Mouse (Mus musculus) heart, postnatal 0 days (tissue): Measurements from ENCODE around the gene Slc25a19. TPM values are rescaled to one million over a fixed set of nuclear protein-coding genes. Genes with fewer than 3 reads are reported as not detected.

Experiments
- ATAC-seq: fragments of 200-750 bp; cut with Nextera tagmentation; 2 replicates; pipeline ENCODE4 v1.8.0; 2017; ENCODE audit warnings: low read depth, moderate number of reproducible peaks, moderate library complexity; ENCODE audit not compliant: insufficient read depth
- DNase-seq: peaks from one replicate; pipeline ENCODE4 v3.0.0-alpha.2; 2016; ENCODE audit warnings: low spot score
- H3K27ac ChIP-seq: fragments of 300-500 bp; sonication (generic); 2 replicates; pipeline ENCODE4 v1.5.1; 2014; ENCODE audit warnings: low read depth, mild to moderate bottlenecking
- H3K27me3 ChIP-seq: fragments of 300-500 bp; sonication (generic); 2 replicates; pipeline ENCODE4 v1.6.1; 2014; ENCODE audit warnings: low read length, mixed read lengths; ENCODE audit not compliant: control insufficient read depth, insufficient read depth
- H3K36me3 ChIP-seq: fragments of 300-500 bp; sonication (generic); replicated peaks from 2 replicates; pipeline ENCODE4 v1.6.1; 2014; ENCODE audit warnings: low read length, mixed read lengths; ENCODE audit not compliant: control insufficient read depth, insufficient read depth
- H3K4me1 ChIP-seq: fragments of 300-500 bp; sonication (generic); 2 replicates; pipeline ENCODE4 v1.6.1; 2014; ENCODE audit warnings: antibody characterized with exemption; ENCODE audit not compliant: control insufficient read depth, insufficient read depth
- H3K4me2 ChIP-seq: fragments of 300-500 bp; sonication (generic); 2 replicates; pipeline ENCODE4 v1.6.1; 2014; ENCODE audit warnings: low read depth, mild to moderate bottlenecking, low read length, moderate library complexity
- H3K4me3 ChIP-seq: fragments of 300-500 bp; sonication (generic); 2 replicates; pipeline ENCODE4 v1.5.1; 2014; ENCODE audit warnings: low read depth, low read length
- H3K9ac ChIP-seq: fragments of 300-500 bp; sonication (generic); replicated peaks from 2 replicates; pipeline ENCODE4 v1.6.1; 2014; ENCODE audit warnings: low read depth, low read length, mixed read lengths
- H3K9me3 ChIP-seq: fragments of 300-500 bp; sonication (generic); replicated peaks from 2 replicates; pipeline ENCODE4 v1.6.1; 2016; ENCODE audit warnings: low read length; ENCODE audit not compliant: control insufficient read depth
- CTCF ChIP-seq: IDR thresholded peaks from 2 replicates; pipeline ENCODE4 v1.5.1; 2016; ENCODE audit warnings: antibody characterized with exemption, control low read depth, low read depth
- EP300 ChIP-seq: IDR thresholded peaks from 2 replicates; pipeline ENCODE4 v1.6.1; 2016; ENCODE audit warnings: antibody characterized with exemption, low read depth
- WGBS: fragments of 180-500 bp; shearing (Covaris S2); extraction: QIAGEN DNeasy Blood & Tissue Kit; methylation state at CpG from one replicate; pipeline ENCODE4 v1.1.7; 2014; 5-methylcytosine and 5-hydroxymethylcytosine counted together
- polyA plus RNA-seq: library from polyadenylated mRNA; unstranded; fragments of >200 nt; fragmentation: Nextera tagmentation; extraction: Ambion mirVana; gene quantifications from 2 replicates; pipeline ENCODE4 v1.2.1, GENCODE M21; 2015
- total RNA-seq: library from RNA; depleted of rRNA; stranded (reverse); fragments of >200 nt; gene quantifications from 2 replicates; pipeline ENCODE4 v1.2.3, GENCODE M21; 2014; ENCODE audit warnings: low replicate concordance

Gene Slc25a19
- total and polyA plus RNA-seq, 2 experiments from 2014 or later: 35.0 to 35.1 TPM

DNA sequence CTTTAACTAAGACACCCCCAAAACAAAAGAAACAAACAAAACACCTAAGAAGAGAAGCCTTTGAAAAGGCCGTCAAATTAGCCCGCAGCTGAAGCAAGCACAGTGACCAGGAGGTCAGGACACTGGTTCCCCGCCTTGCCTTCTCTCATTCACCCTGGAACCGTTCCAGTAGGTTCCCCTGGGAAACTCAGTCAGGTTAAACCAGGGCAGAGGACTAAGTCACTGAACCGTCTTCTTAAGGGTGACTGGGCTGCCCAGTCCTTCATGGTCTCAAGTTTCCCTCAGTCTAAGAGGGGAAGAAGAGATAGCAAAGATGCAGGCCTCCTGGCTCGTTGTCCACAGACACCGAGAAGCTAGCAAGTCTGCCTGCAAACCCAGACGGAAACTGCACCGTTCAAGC, 2.2 kb downstream of the Slc25a19 start:
- Histone ChIP-seq H3K27ac (0 out of 2 replicates have a peak overlapping the region, but pooled peaks have one; percentile 15), H3K4me2 (no peak overlapping the region), H3K9me3 (no peaks in the 10 kb centered on the region), H3K36me3 (peaks cover 28% of the 10 kb centered on the region), H3K27me3 (no peaks in the 10 kb centered on the region), H3K4me1 (peaks cover 5% of the 10 kb centered on the region; the same call in 1 of the 2 replicates), H3K4me3 (no peak overlapping the region), H3K9ac (no peak overlapping the region)
- DNase-seq (no peak), ATAC-seq (no peak)
- WGBS: 66% methylated on average over 9 of the region's 9 CpGs
- no peak for TF ChIP-seq EP300
- TF ChIP-seq CTCF: no peak

DNA sequence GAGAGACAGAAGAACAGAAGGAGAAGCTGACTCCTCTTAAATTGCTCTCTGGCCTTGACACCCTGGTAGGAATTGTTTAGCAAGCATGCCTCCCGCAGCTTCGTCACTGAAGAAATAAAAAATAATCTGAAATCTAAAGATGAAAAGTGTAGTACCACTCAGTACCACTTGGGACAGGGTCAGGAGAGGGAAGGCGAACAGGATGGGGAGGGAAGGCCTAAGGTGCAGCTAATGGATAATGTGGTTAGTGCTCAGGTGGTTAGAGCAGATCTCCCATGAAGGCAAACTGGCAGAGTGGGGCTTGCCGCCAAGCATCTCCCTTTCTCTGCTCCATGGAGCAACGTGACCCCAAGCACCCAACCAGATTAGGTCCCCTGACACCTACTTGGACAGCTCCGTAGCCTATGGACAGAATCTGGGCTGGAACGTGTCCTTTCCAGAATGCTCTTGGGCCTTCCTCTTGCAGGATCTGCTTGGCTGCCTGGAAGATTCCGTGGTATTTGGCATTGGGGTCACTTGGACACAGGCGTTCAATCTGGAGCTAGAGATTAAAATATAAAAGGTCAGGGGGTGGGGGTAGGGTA, 4.5 kb downstream of the Slc25a19 start:
- Histone ChIP-seq H3K36me3 (peaks cover 41% of the 10 kb centered on the region), H3K9ac (no peak overlapping the region), H3K4me1 (peaks cover 5% of the 10 kb centered on the region; the same call in 1 of the 2 replicates), H3K9me3 (no peaks in the 10 kb centered on the region), H3K4me2 (no peak overlapping the region), H3K4me3 (no peak overlapping the region), H3K27me3 (no peaks in the 10 kb centered on the region), H3K27ac (no peak overlapping the region)
- DNase-seq (no peak), ATAC-seq (no peak)
- TF ChIP-seq EP300: no peak
- TF ChIP-seq CTCF: peak; percentile 45
- 69% methylated on average over 9 of the region's 9 CpGs for WGBS

DNA sequence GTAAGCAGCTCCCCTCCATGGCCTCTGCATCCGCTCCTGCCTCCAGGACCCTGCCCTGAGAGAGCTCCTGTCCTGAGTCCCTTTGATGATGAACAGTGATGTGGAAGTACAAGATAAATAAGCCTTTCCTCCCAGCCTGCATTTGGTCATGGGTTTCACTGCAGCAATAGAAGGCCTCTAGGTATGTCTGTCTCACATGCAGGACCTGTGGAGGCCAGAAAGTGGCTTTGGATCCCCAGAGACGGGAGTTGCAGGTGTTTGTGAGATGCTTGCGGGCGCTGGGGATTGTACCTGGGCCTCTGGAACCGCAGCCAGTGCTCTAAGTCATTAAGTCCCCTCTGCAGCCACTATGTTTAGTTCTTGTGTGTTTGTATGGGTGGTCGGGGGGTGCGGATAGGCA, 8.1 kb downstream of the Slc25a19 start:
- Histone ChIP-seq H3K4me1 (0 out of 2 replicates have a peak, but pooled peaks cover 4% of the 10 kb centered on the region), H3K4me3 (no peak overlapping the region), H3K27ac (no peak overlapping the region), H3K36me3 (peaks cover 49% of the 10 kb centered on the region), H3K9ac (no peak overlapping the region), H3K4me2 (no peak overlapping the region), H3K27me3 (no peaks in the 10 kb centered on the region), H3K9me3 (no peaks in the 10 kb centered on the region)
- ATAC-seq (no peak), DNase-seq (no peak)
- 95% methylated on average over 7 of the region's 7 CpGs for WGBS
- TF ChIP-seq CTCF: no peak
- no peak for TF ChIP-seq EP300

DNA sequence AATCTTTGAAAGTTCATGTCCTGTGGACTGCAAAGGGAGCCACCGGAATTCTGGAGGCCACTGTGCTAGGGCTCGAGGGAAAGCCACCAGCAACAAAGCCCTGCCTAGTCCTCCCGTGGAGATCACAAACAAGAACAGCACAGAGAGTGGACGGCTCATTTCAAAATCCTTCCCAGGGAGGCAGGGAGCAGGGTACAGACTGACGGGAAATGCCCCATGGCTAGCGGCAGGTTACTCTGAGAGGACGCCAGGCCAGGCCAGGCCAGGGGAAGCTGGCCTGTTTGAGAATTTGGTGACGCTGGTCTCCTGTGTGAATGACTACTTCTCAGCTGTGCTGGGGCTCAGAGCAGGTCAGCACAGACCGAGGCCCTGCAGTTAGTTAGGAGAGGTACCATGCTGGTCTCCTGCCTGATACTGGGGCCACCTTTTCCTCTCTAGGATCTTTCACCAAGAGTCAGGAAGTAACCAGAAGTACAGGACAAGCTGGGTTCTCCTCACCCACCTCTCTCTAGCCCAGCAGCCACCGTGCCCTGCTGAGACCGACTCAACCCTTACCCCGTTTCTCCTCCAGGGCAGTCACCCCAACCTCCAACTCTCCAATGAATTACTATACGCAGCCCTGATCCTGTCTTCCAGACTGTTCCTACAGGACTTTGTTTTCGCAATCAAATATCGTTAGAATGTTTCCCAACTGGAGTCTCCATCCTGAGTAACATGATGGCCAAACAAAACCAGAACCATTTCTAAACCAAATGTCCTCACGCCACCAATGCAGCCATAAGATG, 9.2 kb downstream of the Slc25a19 start:
- TF ChIP-seq EP300 (no peak), CTCF (no peak)
- H3K9ac ChIP-seq: no peak overlapping the region
- no peak for ATAC-seq

DNA sequence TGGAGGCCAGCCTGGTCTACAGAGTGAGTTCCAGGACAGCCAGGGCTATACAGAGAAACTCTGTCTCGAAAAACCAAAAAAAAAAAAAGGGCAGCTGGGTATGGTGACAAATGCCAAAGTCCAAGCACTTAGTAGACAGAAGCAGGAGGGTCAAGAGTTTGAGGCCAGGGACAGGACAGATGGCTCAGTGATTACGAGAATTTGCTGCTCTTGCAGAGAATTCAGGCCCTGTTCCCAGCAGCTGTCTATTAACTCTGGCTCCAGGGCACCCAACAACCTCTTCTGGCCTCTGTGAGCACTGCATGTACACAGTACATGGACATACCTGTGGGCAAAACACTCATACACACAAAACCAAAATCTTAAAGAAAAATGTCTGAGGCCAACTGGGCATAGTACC, 10.1 kb downstream of the Slc25a19 start:
- 97% methylated on average over 2 of the region's 2 CpGs for WGBS
- Histone ChIP-seq H3K27ac (no peak overlapping the region), H3K4me3 (no peak overlapping the region), H3K4me2 (no peak overlapping the region), H3K9ac (no peak overlapping the region), H3K36me3 (peaks cover 41% of the 10 kb centered on the region), H3K4me1 (peaks cover 13% of the 10 kb centered on the region; the same call in 1 of the 2 replicates), H3K9me3 (no peaks in the 10 kb centered on the region), H3K27me3 (no peaks in the 10 kb centered on the region)
- ATAC-seq: no peak
- DNase-seq: no peak
- TF ChIP-seq EP300: no peak
- TF ChIP-seq CTCF: no peak

More for the DNA sequence above, 9.2 kb downstream of the Slc25a19 start:
- Histone ChIP-seq H3K4me2 (no peak overlapping the region), H3K27me3 (no peaks in the 10 kb centered on the region), H3K4me1 (0 out of 2 replicates have a peak, but pooled peaks cover 5% of the 10 kb centered on the region), H3K27ac (no peak overlapping the region), H3K4me3 (no peak overlapping the region), H3K9me3 (no peaks in the 10 kb centered on the region), H3K36me3 (peaks cover 50% of the 10 kb centered on the region)
- 89% methylated on average over 16 of the region's 16 CpGs for WGBS
- DNase-seq: no peak
